Mouse (Mus musculus): Measurements from ENCODE around the gene Idh2. TPM values are rescaled to one million over a fixed set of nuclear protein-coding genes. Genes with fewer than 3 reads are reported as not detected.

Gene Idh2
- polyA plus RNA-seq, 1 experiment from 2014 or later, result 183 TPM

- ATAC-seq (peak; percentile 84), DNase-seq (no peak)
- H3K27me3 ChIP-seq (ENCODE audit: insufficient read depth, low read length), result no peaks in the 10 kb centered on the region
- peak overlapping the region; percentile 26; the same call in 1 of the 2 replicates for H3K27ac ChIP-seq (ENCODE audit: low read depth)
- no peak overlapping the region for H3K4me3 ChIP-seq (ENCODE audit: low read depth, low read length)
- TF ChIP-seq EP300 (IDR thresholded peaks at IDR 0.05; ENCODE audit: low read depth) (no peak), CTCF (IDR thresholded peaks at IDR 0.05; ENCODE audit: low read depth) (no peak)
- peaks cover 51% of the 10 kb centered on the region for H3K4me1 ChIP-seq (ENCODE audit: insufficient read depth)
- no peaks in the 10 kb centered on the region for H3K9me3 ChIP-seq (ENCODE audit: low read length)
- 36% methylated on average over 2 of the region's 2 CpGs for WGBS (ENCODE audit: insufficient replicate concordance)
- 0 out of 2 replicates have a peak overlapping the region, but pooled peaks have one; percentile 32 for H3K4me2 ChIP-seq (ENCODE audit: low read depth, low read length)
- H3K9ac ChIP-seq (replicated peaks), result no peak overlapping the region
- H3K36me3 ChIP-seq (replicated peaks; ENCODE audit: insufficient read depth, low read length), result no peaks in the 10 kb centered on the region
These were observed 65.4 kb downstream of the Idh2 start for GRCm38 (mm10) chr7:80049746-80050145.

- H3K9ac ChIP-seq (replicated peaks), result no peak overlapping the region
- H3K9me3 ChIP-seq (ENCODE audit: low read length), result no peaks in the 10 kb centered on the region
- no peak overlapping the region for H3K4me3 ChIP-seq (ENCODE audit: low read depth, low read length)
- H3K27me3 ChIP-seq (ENCODE audit: insufficient read depth, low read length), result no peaks in the 10 kb centered on the region
- H3K4me1 ChIP-seq (ENCODE audit: insufficient read depth), result peaks cover 49% of the 10 kb centered on the region
- no peak overlapping the region for H3K27ac ChIP-seq (ENCODE audit: low read depth)
- H3K4me2 ChIP-seq (ENCODE audit: low read depth, low read length), result no peak overlapping the region
- DNase-seq (no peak), ATAC-seq (no peak)
- H3K36me3 ChIP-seq (replicated peaks; ENCODE audit: insufficient read depth, low read length), result peaks cover 2% of the 10 kb centered on the region; the same call in 1 of the 2 replicates
- 87% methylated on average over 4 of the region's 4 CpGs for WGBS (ENCODE audit: insufficient replicate concordance)
- no peak for TF ChIP-seq CTCF (IDR thresholded peaks at IDR 0.05; ENCODE audit: low read depth)
- TF ChIP-seq EP300 (IDR thresholded peaks at IDR 0.05; ENCODE audit: low read depth), result no peak
These were observed 68.2 kb downstream of the Idh2 start for GRCm38 (mm10) chr7:80047041-80047440.

Other genes with a start within 250 kb of the Idh2 start
- gene Ap3s2, start 194.7 kb downstream of the Idh2 start, polyA plus RNA-seq (2015; fragmentation: Nextera tagmentation; extraction: Ambion mirVana), result 8.0 and 8.3 TPM in 2 replicates
- gene Arpin, start 180.0 kb downstream of the Idh2 start, polyA plus RNA-seq (2015; fragmentation: Nextera tagmentation; extraction: Ambion mirVana), result 2.5 and 2.8 TPM in 2 replicates
- 5.9 and 6.4 TPM in 2 replicates for gene Zfp710, start 90.6 kb downstream of the Idh2 start, polyA plus RNA-seq (2015; fragmentation: Nextera tagmentation; extraction: Ambion mirVana)
- 11.7 and 13.5 TPM in 2 replicates for gene Sema4b, start 71.4 kb upstream of the Idh2 start, polyA plus RNA-seq (2015; fragmentation: Nextera tagmentation; extraction: Ambion mirVana)
- 79.4 and 89.2 TPM in 2 replicates for gene Cib1, start 117.4 kb upstream of the Idh2 start, polyA plus RNA-seq (2015; fragmentation: Nextera tagmentation; extraction: Ambion mirVana)
- gene Gdpgp1, start 117.5 kb upstream of the Idh2 start, polyA plus RNA-seq (2015; fragmentation: Nextera tagmentation; extraction: Ambion mirVana), result 1.5 and 1.6 TPM in 2 replicates
- gene Ttll13, start 131.0 kb upstream of the Idh2 start, polyA plus RNA-seq (2015; fragmentation: Nextera tagmentation; extraction: Ambion mirVana), result 0.43 TPM in 2 replicates
- gene Ngrn, start 145.8 kb upstream of the Idh2 start, polyA plus RNA-seq (2015; fragmentation: Nextera tagmentation; extraction: Ambion mirVana), result 20.9 and 23.1 TPM in 2 replicates
- gene Vps33b, start 154.3 kb upstream of the Idh2 start, polyA plus RNA-seq (2015; fragmentation: Nextera tagmentation; extraction: Ambion mirVana), result 2.5 and 2.9 TPM in 2 replicates
- gene Prc1, start 179.1 kb upstream of the Idh2 start, polyA plus RNA-seq (2015; fragmentation: Nextera tagmentation; extraction: Ambion mirVana), result 48.3 and 57.6 TPM in 2 replicates
- gene Rccd1, start 209.1 kb upstream of the Idh2 start, polyA plus RNA-seq (2015; fragmentation: Nextera tagmentation; extraction: Ambion mirVana), result 1.2 and 1.6 TPM in 2 replicates
- gene Unc45a, start 225.6 kb upstream of the Idh2 start, polyA plus RNA-seq (2015; fragmentation: Nextera tagmentation; extraction: Ambion mirVana), result 4.9 and 7.2 TPM in 2 replicates
- 3.1 TPM in 2 replicates for gene Hddc3, start 227.7 kb upstream of the Idh2 start, polyA plus RNA-seq (2015; fragmentation: Nextera tagmentation; extraction: Ambion mirVana)

Measured in liver, postnatal 0 days (tissue).